Mouse (Mus musculus) spleen, adult 2 months (tissue): ENCODE measurements around the gene Cdh13.

Source experiments
- CTCF ChIP-seq: fragments of 200-500 bp; IDR thresholded peaks from 2 replicates; pipeline ENCODE4 v1.5.1; 2011; ENCODE audit warnings: mild to moderate bottlenecking, inconsistent platforms; ENCODE audit not compliant: insufficient read depth, insufficient read length, insufficient replicate concordance; ENCODE audit errors: extremely low read depth
- POLR2A ChIP-seq: fragments of 200-500 bp; IDR thresholded peaks from 2 replicates; pipeline ENCODE4 v1.6.1; 2011; ENCODE audit warnings: low read depth, low read length, inconsistent platforms

- TF ChIP-seq CTCF (no peak), POLR2A (no peak)
Measured at GRCm38 (mm10) chr8:118564024-118564423, 280.5 kb downstream of the Cdh13 start.
